Mouse (Mus musculus) gastrocnemius, adult 2 months (tissue): ENCODE results near the gene Olfr325. TPM values are rescaled to one million over a fixed set of nuclear protein-coding genes. Genes with fewer than 3 reads are reported as not detected.
A peak's percentile ranks its signal among the peaks of the same experiment; 100 is the strongest.
"Not testable (repeated sequence)": the region's sequence is repeated elsewhere in the genome, so short reads cannot be mapped to it uniquely, and the experiment has no call there.

Source experiments
- DNase-seq: peaks from one replicate; pipeline ENCODE4 v3.0.0; 2022
- H3K27ac ChIP-seq: fragments of 200-600 bp; 2 replicates; pipeline ENCODE4 v1.8.1; 2022; ENCODE audit warnings: mild to moderate bottlenecking
- H3K4me3 ChIP-seq: fragments of 200-600 bp; 2 replicates; pipeline ENCODE4 v1.8.1; 2022; ENCODE audit warnings: mild to moderate bottlenecking, moderate library complexity
- CTCF ChIP-seq: fragments of 200-600 bp; IDR thresholded peaks from 2 replicates; pipeline ENCODE4 v1.8.1; 2022; ENCODE audit warnings: antibody characterized with exemption, mild to moderate bottlenecking, moderate library complexity
- intact Hi-C: fragments of 180-260 bp; cut with DNase I; formaldehyde crosslinking; loops from one replicate; pipeline ENCODE4 v1.15.1; 2025
- long read RNA-seq, 2 experiments: library from polyadenylated mRNA; stranded (forward); transcript quantifications; one replicate each; pipeline ENCODE4 v2.0.0; 2021
- total RNA-seq, 2 experiments: library from RNA; stranded (reverse); gene quantifications; 2 replicates each; pipeline ENCODE4 v1.2.3; 2021

Gene Olfr325
- total RNA-seq, result not detected
- long read RNA-seq, experiment 1, result 0 reads
- long read RNA-seq, experiment 2, result 0 reads

DNA sequence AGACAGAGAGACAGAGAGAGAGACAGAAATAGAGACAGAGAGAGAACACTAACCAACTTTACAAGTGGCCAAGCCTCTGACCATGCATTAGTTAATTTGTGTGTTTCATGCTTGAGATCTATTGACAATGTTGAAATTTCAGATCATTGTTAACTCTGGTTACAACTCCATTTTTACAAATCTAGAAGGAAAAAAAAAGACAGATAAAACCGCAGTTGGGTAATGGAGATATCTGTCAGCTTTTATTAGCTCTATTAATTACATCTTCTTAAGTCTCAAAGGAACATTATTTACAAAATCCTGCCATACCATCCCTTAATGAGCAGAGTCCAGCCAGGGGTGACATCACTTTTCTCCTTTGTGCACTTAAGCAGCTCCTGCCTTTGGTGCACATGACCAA is at the start of gene Olfr325:
Gene Olfr325, plus strand, starts transcription at position 301 of the 400 bp plus-strand sequence.
- H3K27ac ChIP-seq, result no peak within 1 kb of the TSS
- intact Hi-C loops, result no loop called here
- TF ChIP-seq CTCF, result no peak
- DNase-seq, result no peak
- no peak within 1 kb of the TSS for H3K4me3 ChIP-seq

DNA sequence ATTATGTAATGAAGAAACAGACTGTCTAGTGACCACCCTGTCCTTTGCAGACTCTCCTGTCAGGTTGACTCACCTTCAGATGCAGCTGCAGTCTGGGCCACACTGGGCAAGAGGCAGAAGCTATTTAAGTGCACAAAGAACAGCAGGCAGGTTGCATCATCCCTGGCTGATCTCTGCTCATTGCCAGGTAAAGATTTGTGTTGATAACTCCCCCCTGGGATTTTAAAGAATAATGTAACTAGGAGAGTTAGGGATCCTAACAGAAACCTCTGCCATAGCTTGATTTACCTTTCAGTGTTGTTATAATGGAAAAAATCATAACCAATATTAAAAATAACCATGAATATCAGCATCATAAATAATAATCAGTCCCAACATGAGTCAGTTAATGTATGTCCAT is 42.8 kb upstream of the Olfr325 start, which contains the start of gene Olfr330:
Gene Olfr330, minus strand, starts transcription at position 101 of the 400 bp plus-strand sequence.
- H3K27ac ChIP-seq, DNase-seq, intact Hi-C loops, H3K4me3 ChIP-seq: not testable (repeated sequence)

DNA sequence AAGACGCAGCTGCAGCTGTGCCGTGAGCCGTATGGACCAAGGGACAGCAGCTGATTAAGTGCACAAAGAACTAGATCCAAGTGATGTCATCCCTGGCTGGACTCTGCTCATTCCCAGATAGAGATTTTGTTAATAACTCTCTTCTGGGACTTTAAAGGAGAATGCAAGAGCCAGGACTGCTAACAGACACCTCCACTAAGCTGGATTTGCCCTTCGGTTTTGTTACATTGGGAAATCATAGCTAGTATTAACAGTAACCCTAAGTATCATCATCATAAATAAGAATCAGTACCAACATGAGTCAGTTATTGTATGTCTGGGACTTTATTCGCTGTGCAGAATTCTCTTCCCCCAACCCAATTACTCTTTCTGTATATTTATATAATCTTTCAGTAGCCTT is 31.2 kb upstream of the Olfr325 start, which contains the start of gene Olfr329-ps:
Gene Olfr329-ps, minus strand, starts transcription at position 101 of the 400 bp plus-strand sequence.
- no peak within 1 kb of the TSS for H3K4me3 ChIP-seq
- TF ChIP-seq CTCF, result no peak
- H3K27ac ChIP-seq, result no peak within 1 kb of the TSS
- intact Hi-C loops, result no loop called here
- DNase-seq, result peak; percentile 30

DNA sequence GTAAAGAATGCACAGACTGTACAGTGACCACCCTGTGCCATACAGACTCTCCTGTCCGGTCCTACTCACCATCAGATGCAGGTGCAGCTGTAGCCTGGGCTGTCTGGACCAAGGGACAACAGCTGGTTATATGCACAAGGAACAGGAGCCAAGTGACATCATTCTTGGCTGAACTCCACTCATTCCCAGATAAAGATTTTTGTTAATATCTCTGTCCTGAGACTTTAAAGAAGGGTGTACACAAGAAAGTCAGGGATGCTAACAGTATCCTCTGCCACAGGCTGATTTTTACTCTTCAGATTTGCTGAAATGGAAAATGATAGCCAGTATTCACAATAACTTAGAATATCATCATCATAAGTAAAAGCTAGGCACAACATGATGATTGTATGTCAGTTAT is 22.0 kb upstream of the Olfr325 start, which contains the start of gene Olfr328:
Gene Olfr328, minus strand, starts transcription at position 101 of the 400 bp plus-strand sequence.
- H3K4me3 ChIP-seq, result no peak within 1 kb of the TSS
- TF ChIP-seq CTCF, result no peak
- no peak for DNase-seq
- no peak within 1 kb of the TSS for H3K27ac ChIP-seq
- intact Hi-C loops, result no loop called here

DNA sequence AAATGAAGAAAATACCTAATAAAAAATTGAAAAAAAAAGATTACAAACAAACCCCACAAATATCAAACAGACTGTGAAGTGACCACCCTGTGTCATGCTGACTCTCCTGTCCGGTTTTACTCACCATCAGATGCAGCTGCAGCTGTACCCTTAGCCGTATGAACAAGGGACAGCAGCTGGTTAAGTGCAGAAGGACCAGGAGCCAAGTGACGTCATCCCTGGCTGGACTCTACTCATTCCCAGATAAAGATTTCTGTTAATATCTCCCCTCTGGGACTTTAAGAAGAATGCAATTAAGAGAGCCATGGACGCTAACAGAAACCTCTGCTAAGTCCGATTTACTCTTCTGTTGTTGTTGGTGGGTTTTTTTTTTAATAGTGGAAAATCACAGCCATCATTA is 7.1 kb upstream of the Olfr325 start, which contains the start of gene Olfr224:
Gene Olfr224, minus strand, starts transcription at position 149 of the 400 bp plus-strand sequence.
- peak; percentile 56 for DNase-seq
- no peak within 1 kb of the TSS for H3K27ac ChIP-seq
- no peak for TF ChIP-seq CTCF
- no peak within 1 kb of the TSS for H3K4me3 ChIP-seq
- intact Hi-C loops, result no loop called here

DNA sequence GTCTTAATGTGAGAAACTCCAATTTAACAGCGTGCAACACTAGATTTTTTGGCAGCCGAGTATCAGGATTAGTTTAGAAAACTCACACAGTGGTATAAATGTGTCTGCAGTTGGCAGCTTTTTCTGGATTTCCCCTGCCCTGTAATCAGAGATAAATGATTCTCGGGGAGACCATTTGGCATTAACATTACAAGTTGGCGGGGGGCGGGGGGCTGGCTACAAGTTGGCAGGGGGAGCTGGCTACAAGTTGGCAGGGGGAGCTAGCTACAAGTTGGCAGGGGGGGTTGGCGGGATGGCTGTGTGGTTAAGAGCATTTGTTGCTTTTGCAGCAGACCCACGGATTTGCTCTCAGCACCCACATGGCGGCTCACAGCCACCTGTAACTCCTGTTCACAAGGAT is 1.1 kb downstream of the Olfr325 start:
- no peak overlapping the region for H3K27ac ChIP-seq
- no peak overlapping the region for H3K4me3 ChIP-seq
- TF ChIP-seq CTCF, result no peak
- intact Hi-C loops, result no loop called here
- DNase-seq, result no peak

DNA sequence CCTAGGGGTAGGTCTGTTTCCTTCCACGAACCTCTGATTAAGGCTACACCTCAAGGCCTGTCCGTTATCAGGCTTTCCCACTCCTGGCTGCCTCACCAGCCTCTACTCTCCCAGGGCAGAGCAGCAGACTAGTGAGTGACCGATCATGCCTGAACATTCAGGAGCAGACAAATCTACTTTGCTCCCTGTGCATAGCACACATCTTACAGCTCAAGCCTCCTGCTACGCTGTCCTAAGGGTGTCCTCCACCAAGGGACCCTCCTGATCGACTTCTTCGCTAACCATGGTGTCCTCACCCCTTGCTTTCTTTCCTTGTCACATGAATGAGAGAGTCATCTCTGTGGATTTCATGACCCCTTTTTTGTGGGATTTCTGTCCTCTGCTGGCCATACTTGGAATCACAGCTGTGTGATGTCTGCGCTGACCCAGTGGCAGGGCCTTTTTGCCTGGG is 10.4 kb downstream of the Olfr325 start:
- DNase-seq, result peak; percentile 39
- peak; percentile 81 for TF ChIP-seq CTCF
- intact Hi-C loops, result loop anchor here (5.0 kb wide), 2 partner anchors 186 to 351 kb away; no protein-coding TSS in a partner anchor
- Histone ChIP-seq H3K27ac (no peak overlapping the region), H3K4me3 (no peak overlapping the region)

DNA sequence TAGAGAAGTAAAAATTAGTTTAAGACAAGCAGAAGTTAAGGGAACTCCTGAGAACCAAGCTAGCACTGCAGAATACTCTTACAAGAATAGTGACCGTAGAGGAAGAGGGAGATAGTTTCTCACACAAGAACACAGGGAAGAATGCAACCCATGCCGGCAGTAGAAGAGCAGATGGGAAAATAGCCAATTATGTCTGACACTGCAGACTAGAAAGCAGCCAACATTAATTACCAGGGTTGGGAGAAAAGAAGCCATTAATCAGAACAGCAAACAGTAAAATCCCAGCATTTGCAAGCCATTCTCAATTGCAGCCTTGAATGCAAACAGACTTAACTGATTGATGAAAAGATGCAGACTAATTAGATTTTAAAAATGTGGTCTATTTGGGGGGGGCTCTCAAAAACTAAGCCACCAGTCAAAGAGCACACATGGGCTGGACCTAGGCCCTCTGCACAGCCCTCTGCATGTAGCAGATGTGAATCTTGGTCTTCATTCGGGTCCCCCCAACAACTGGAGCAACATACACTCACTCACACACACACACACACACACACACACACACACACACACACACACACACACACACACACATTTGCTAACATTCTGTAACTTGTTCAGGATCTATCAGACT is 11.2 kb downstream of the Olfr325 start:
- intact Hi-C loops, result loop anchor here (5.0 kb wide), 2 partner anchors 186 to 351 kb away; no protein-coding TSS in a partner anchor
- Histone ChIP-seq H3K27ac (no peak overlapping the region), H3K4me3 (no peak overlapping the region)
- DNase-seq, result no peak
- TF ChIP-seq CTCF, result no peak

DNA sequence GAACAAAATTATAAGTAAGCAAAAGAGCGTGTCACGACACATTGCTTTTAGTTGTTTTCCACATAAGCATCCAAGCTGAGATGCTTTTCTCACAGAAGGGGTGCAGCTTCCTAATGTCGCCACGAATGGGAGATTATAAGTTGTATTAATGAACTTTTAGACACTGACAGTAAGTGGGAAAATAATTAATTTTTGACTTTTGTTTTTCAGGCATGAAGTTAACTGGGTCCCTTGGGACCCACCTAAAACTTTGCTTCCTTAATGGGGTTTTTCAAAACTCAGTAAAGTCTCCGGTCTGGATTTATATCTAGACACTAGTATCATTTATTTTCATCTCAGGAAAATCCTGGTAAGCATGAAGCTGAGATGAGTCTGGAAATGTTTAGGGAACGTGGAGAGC is 17.3 kb downstream of the Olfr325 start, which contains the start of gene Olfr324:
Gene Olfr324, plus strand, starts transcription at position 301 of the 400 bp plus-strand sequence.
- Histone ChIP-seq H3K27ac (no peak within 1 kb of the TSS), H3K4me3 (no peak within 1 kb of the TSS)
- no peak for DNase-seq
- TF ChIP-seq CTCF, result no peak
- intact Hi-C loops, result no loop called here

DNA sequence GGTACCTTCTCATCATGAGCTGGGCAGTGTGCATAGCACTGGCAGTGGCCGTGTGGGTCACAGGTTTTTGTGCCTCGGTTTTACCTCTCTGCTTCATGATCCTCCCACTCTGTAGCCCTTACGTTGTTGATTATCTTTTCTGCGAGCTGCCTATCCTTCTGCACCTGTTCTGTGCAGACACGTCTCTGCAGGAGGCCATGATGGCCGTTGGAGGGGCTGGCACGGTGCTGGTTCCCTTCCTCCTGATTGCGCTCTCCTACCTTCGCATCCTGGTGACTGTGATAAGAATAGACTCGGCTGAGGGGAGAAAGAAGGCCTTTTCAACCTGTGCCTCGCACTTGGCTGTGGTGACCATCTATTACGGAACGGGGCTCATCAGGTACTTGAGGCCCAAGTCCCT is 20.3 kb downstream of the Olfr325 start:
- no peak for DNase-seq
- intact Hi-C loops, result no loop called here
- H3K4me3 ChIP-seq, result no peak overlapping the region
- H3K27ac ChIP-seq, result no peak overlapping the region
- TF ChIP-seq CTCF, result no peak

DNA sequence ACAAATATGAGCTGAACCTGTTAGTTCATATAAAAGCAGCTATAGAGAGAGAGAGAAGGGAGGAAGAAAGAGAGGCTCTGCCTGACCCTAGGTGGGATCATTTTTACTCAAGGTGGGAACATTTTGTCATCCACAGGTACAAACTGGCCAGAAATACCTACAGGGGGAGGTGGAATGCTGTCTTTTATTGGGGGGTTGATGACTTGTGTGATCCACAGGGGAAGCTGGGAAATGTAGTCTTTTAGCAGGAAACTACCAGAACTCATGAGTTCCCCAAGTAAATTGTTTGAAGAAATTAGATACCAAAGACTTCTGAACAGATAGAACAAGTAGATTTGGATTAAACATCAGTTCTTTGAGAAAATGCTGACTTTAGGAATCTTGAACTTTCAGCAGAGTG is 24.5 kb downstream of the Olfr325 start:
- H3K27ac ChIP-seq, result no peak overlapping the region
- no peak for DNase-seq
- H3K4me3 ChIP-seq, result no peak overlapping the region
- intact Hi-C loops, result no loop called here
- TF ChIP-seq CTCF, result no peak

DNA sequence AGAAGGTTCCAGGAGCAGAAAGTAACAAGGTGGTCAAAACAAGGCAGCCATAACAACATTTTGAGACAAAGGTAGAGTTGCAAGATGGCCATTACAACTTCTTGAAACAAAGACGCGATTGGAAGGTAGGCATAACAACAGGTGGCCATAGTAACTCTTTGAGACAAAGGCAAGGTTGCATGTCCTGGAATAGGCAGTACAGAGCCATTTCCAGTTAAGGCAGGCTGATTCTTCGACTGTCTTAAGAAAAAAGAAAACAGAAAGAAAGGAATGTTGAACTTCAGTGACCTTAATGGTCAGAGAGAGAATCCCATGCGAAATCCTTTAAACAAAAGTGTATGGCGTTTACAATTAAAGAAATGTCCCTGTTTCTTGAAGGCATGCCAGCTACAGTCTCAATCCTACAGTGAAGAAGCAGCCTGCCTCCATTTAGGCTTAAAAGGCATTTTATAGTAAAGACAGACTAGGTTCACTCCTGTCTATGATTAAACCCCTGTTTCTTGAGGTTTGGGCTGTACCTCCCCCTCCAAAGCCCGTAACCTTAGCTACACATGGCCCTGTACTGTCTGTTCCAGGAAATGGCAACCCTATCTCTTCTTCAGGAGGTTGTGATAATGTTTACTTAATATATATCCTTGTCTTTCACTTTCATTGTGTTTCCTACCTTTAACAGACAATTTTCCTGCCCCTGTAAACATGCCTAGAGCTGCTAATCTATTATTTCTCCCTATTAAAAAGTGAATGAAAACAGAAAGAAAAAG is 25.4 kb downstream of the Olfr325 start:
- Histone ChIP-seq H3K27ac (no peak overlapping the region), H3K4me3 (no peak overlapping the region)
- DNase-seq, result no peak
- TF ChIP-seq CTCF, result no peak
- intact Hi-C loops, result no loop called here

DNA sequence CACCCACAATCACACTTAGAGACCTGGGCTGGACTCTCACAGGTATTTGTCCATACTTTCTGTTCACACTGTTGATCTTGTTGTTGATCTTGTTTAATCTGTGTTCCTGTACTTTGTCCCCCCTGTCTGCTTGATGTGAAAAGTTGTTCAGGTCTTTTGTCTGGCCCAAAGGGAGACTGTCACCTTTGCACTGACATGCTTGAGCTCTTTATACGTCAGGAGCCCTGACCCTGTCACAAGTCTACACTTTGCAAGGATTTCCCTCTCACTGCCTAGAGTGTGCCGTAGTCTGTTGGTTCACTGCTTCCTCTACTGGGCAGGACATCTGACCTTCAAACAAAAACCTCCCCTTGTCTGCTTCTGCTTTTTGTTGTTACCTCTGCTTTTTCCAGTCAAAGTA is 27.2 kb downstream of the Olfr325 start:
- TF ChIP-seq CTCF, result no peak
- H3K4me3 ChIP-seq, result no peak overlapping the region
- DNase-seq, result no peak
- intact Hi-C loops, result no loop called here
- H3K27ac ChIP-seq, result no peak overlapping the region
